In the genomic region with DNA sequence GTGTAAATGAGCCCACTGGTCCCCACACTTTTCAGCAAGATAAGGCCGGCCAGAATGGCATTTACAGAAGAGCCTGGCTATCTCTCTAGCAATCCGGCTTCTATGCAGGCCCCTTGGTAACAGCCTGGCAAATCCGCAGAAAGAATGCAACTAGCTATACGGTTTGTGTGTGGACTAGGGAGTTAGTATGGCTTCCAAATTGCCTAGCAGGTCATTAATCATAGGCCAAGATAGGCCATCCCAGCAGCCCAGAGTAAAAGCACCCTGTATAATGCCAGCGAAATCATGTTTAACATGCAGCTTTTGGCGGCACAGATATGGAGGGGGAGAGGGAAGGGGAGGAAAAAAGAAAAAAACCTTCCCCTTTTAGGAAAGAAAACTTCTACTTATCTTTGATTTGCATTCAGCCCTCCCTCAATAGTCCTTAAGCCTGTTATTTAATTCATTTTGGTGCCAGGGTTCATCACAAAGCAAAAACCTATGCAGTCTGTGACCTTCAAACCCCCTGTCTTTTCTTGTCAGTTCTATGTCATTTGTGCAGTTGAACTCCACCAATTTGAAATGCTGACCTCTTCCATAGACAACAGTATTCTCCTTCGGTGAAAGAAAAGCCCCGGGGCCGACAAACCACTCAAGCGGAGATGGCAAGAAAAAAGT, we compare ENCODE assay signal across 22 mouse cellular contexts. TPM values are rescaled to one million over a fixed set of nuclear protein-coding genes. Genes with fewer than 3 reads are reported as not detected.
DNase-seq lines count a peak whose midpoint lies in the region; ATAC-seq and TF ChIP-seq lines count a peak whose summit lies in the region.
"Had no signal": no experiment of that assay in that cellular context is flagged by ENCODE, and none has a peak within 500 bp of the region (broad histone marks: within the 10 kb centered on the region; RNA-seq: fewer than 3 reads in every experiment).

No protein-coding gene starts in this region.

- peaks cover 18% of the 10 kb centered on the region for H3K27me3 ChIP-seq in hindbrain, embryonic 10.5 days (ENCODE audit: insufficient read depth, poor library complexity, severe bottlenecking)
- H3K27me3 ChIP-seq in hindbrain, postnatal 0 days (ENCODE audit: insufficient read depth, low read length): no peaks in the 10 kb centered on the region
- H3K27me3 ChIP-seq in hindbrain, embryonic 13.5 days: no peaks in the 10 kb centered on the region
- H3K27me3 ChIP-seq in midbrain, embryonic 13.5 days: no peaks in the 10 kb centered on the region
- no peaks in the 10 kb centered on the region for H3K27me3 ChIP-seq in neural tube, embryonic 15.5 days (replicated peaks)
- H3K27me3 ChIP-seq: heart, embryonic 15.5 days; limb, embryonic 12.5 days; liver, embryonic 13.5 days; lung, embryonic 15.5 days had no signal

- WGBS in hindbrain, embryonic 10.5 days: 35% methylated on average over 10 of the region's 10 CpGs
- 25% methylated on average over 10 of the region's 10 CpGs for WGBS in hindbrain, postnatal 0 days
- 17% methylated on average over 10 of the region's 10 CpGs for WGBS in hindbrain, embryonic 13.5 days
- 20% methylated on average over 10 of the region's 10 CpGs for WGBS in midbrain, embryonic 13.5 days
- 17% methylated on average over 10 of the region's 10 CpGs for WGBS in neural tube, embryonic 15.5 days

- no peak overlapping the region for H3K4me3 ChIP-seq in hindbrain, embryonic 10.5 days
- no peak overlapping the region for H3K4me3 ChIP-seq in hindbrain, postnatal 0 days (ENCODE audit: low read length)
- H3K4me3 ChIP-seq in hindbrain, embryonic 13.5 days: no peak overlapping the region
- H3K4me3 ChIP-seq in midbrain, embryonic 13.5 days (replicated peaks): no peak overlapping the region
- no peak overlapping the region for H3K4me3 ChIP-seq in neural tube, embryonic 15.5 days (replicated peaks)
- H3K4me3 ChIP-seq: embryonic facial prominence, embryonic 13.5 days; heart, embryonic 15.5 days; limb, embryonic 12.5 days; liver, embryonic 13.5 days; lung, embryonic 15.5 days had no signal

- H3K4me1 ChIP-seq in hindbrain, embryonic 10.5 days (replicated peaks): peaks cover 49% of the 10 kb centered on the region
- H3K4me1 ChIP-seq in hindbrain, postnatal 0 days (ENCODE audit: insufficient read depth, low read length): no peaks in the 10 kb centered on the region
- 0 out of 2 replicates have a peak, but pooled peaks cover 11% of the 10 kb centered on the region for H3K4me1 ChIP-seq in hindbrain, embryonic 13.5 days (replicated peaks)
- peaks cover 21% of the 10 kb centered on the region for H3K4me1 ChIP-seq in midbrain, embryonic 13.5 days (replicated peaks)
- H3K4me1 ChIP-seq in neural tube, embryonic 15.5 days: 0 out of 2 replicates have a peak, but pooled peaks cover 5% of the 10 kb centered on the region
- H3K4me1 ChIP-seq: embryonic facial prominence, embryonic 13.5 days; heart, embryonic 15.5 days; limb, embryonic 12.5 days; liver, embryonic 13.5 days; lung, embryonic 15.5 days had no signal

- TF ChIP-seq CTCF in hindbrain, postnatal 0 days (IDR thresholded peaks at IDR 0.05; ENCODE audit: low read depth): no peak

- H3K4me2 ChIP-seq in hindbrain, postnatal 0 days (ENCODE audit: low read depth, low read length): no peak overlapping the region
- H3K4me2 ChIP-seq in hindbrain, embryonic 13.5 days: no peak overlapping the region
- H3K4me2 ChIP-seq in midbrain, embryonic 13.5 days (replicated peaks): no peak overlapping the region
- H3K4me2 ChIP-seq in neural tube, embryonic 15.5 days: no peak overlapping the region
- H3K4me2 ChIP-seq: embryonic facial prominence, embryonic 13.5 days; heart, embryonic 15.5 days; limb, embryonic 12.5 days; liver, embryonic 13.5 days; lung, embryonic 15.5 days had no signal

- H3K27ac ChIP-seq in hindbrain, embryonic 10.5 days: peak overlapping the region; percentile 72
- no peak overlapping the region for H3K27ac ChIP-seq in hindbrain, postnatal 0 days
- no peak overlapping the region for H3K27ac ChIP-seq in hindbrain, embryonic 13.5 days
- peak overlapping the region; percentile 58 for H3K27ac ChIP-seq in midbrain, embryonic 13.5 days
- H3K27ac ChIP-seq in neural tube, embryonic 15.5 days (replicated peaks): 0 out of 2 replicates have a peak overlapping the region, but pooled peaks have one; percentile 3
- H3K27ac ChIP-seq: embryonic facial prominence, embryonic 13.5 days; heart, embryonic 15.5 days; limb, embryonic 12.5 days; liver, embryonic 13.5 days; lung, embryonic 15.5 days had no signal

- no peak for DNase-seq in hindbrain, embryonic 10.5 days (ENCODE audit: low spot score)
- no peak for DNase-seq in hindbrain, postnatal 0 days (ENCODE audit: low spot score)
- DNase-seq in layer of hippocampus, adult 9-10 months (ENCODE audit: low spot score): no peak
- DNase-seq in frontal cortex, postnatal 36 days (ENCODE audit: low spot score in 2 of 2): no peak
- DNase-seq: cerebellum, adult 2 months; gastrocnemius, postnatal 10 days; heart, adult 11 months; heart, postnatal 4 days; liver, embryonic 13.5 days; lung, postnatal 4 days had no signal

- H3K36me3 ChIP-seq in hindbrain, embryonic 10.5 days: no peaks in the 10 kb centered on the region
- no peaks in the 10 kb centered on the region for H3K36me3 ChIP-seq in hindbrain, postnatal 0 days (ENCODE audit: insufficient read depth, low read length)
- H3K36me3 ChIP-seq in hindbrain, embryonic 13.5 days: no peaks in the 10 kb centered on the region
- H3K36me3 ChIP-seq in midbrain, embryonic 13.5 days: no peaks in the 10 kb centered on the region
- H3K36me3 ChIP-seq in neural tube, embryonic 15.5 days: no peaks in the 10 kb centered on the region
- H3K36me3 ChIP-seq: embryonic facial prominence, embryonic 13.5 days; heart, embryonic 15.5 days; limb, embryonic 12.5 days; liver, embryonic 13.5 days; lung, embryonic 15.5 days had no signal

- no peak overlapping the region for H3K9ac ChIP-seq in hindbrain, postnatal 0 days (replicated peaks; ENCODE audit: low read length)
- no peak overlapping the region for H3K9ac ChIP-seq in hindbrain, embryonic 13.5 days
- no peak overlapping the region for H3K9ac ChIP-seq in midbrain, embryonic 13.5 days (replicated peaks)
- no peak overlapping the region for H3K9ac ChIP-seq in neural tube, embryonic 15.5 days (replicated peaks)
- H3K9ac ChIP-seq: embryonic facial prominence, embryonic 13.5 days; heart, embryonic 15.5 days; limb, embryonic 12.5 days; liver, embryonic 13.5 days; lung, embryonic 15.5 days had no signal

- no peaks in the 10 kb centered on the region for H3K9me3 ChIP-seq in hindbrain, embryonic 10.5 days
- H3K9me3 ChIP-seq in hindbrain, postnatal 0 days (ENCODE audit: low read length): no peaks in the 10 kb centered on the region
- H3K9me3 ChIP-seq in hindbrain, embryonic 13.5 days: no peaks in the 10 kb centered on the region
- H3K9me3 ChIP-seq in midbrain, embryonic 13.5 days: no peaks in the 10 kb centered on the region
- H3K9me3 ChIP-seq in neural tube, embryonic 15.5 days (replicated peaks): no peaks in the 10 kb centered on the region
- H3K9me3 ChIP-seq: embryonic facial prominence, embryonic 13.5 days; heart, embryonic 15.5 days; limb, embryonic 12.5 days; liver, embryonic 13.5 days; lung, embryonic 15.5 days had no signal

- ATAC-seq in hindbrain, postnatal 0 days: no peak
- peak; percentile 59; the same call in 1 of the 2 replicates for ATAC-seq in hindbrain, embryonic 13.5 days (ENCODE audit: low FRiP score)
- ATAC-seq in midbrain, embryonic 13.5 days: peak; percentile 70
- ATAC-seq in neural tube, embryonic 15.5 days (ENCODE audit: low FRiP score): 0 out of 2 replicates have a peak, but pooled peaks have one; percentile 55
- ATAC-seq in CD4-positive, CD25-positive, alpha-beta regulatory T cell, adult 4 months: no peak
- ATAC-seq: intestine, embryonic 16.5 days had no signal

RNA-seq across cellular contexts. Expression of gene Ascl1, which starts 19.9 kb away (rescaled TPM):
- 15.7 and 41.5 TPM in 2 replicates for polyA plus RNA-seq in hindbrain, embryonic 10.5 days (2016; fragmentation: Nextera tagmentation; extraction: Ambion mirVana)
- 19.4 and 23.9 TPM in 2 replicates for total RNA-seq in hindbrain, postnatal 0 days (2014; rRNA removed)
- 4.6 and 4.7 TPM in 2 replicates for polyA plus RNA-seq in hindbrain, postnatal 0 days (2015; fragmentation: Nextera tagmentation; extraction: Ambion mirVana)
- 15.1 and 15.7 TPM in 2 replicates for polyA plus RNA-seq in hindbrain, embryonic 13.5 days (2015; fragmentation: Nextera tagmentation; extraction: Ambion mirVana)
- 33.3 and 53.1 TPM in 2 replicates for polyA plus RNA-seq in midbrain, embryonic 13.5 days (2015; fragmentation: Nextera tagmentation; extraction: Ambion mirVana)
- polyA plus RNA-seq in neural tube, embryonic 15.5 days (2015; fragmentation: Nextera tagmentation; extraction: Ambion mirVana): 5.2 and 7.4 TPM in 2 replicates
- polyA plus RNA-seq in CD4-positive, CD25-positive, alpha-beta regulatory T cell, adult 4 months (2017; shearing (Covaris generic)): not detected
- total RNA-seq: gastrocnemius, postnatal 10 days; heart, postnatal 4 days had no signal
- polyA plus RNA-seq: liver, embryonic 13.5 days had no signal

RNA-seq across cellular contexts. Expression of gene Pah, which starts 48.0 kb away (rescaled TPM):
- polyA plus RNA-seq in hindbrain, embryonic 10.5 days (2016; fragmentation: Nextera tagmentation; extraction: Ambion mirVana): not detected in 2 replicates
- total RNA-seq in hindbrain, postnatal 0 days (2014; rRNA removed): 0.07 and 0.37 TPM in 2 replicates
- 0.10 TPM in 2 replicates for polyA plus RNA-seq in hindbrain, postnatal 0 days (2015; fragmentation: Nextera tagmentation; extraction: Ambion mirVana)
- not detected in 2 replicates for polyA plus RNA-seq in hindbrain, embryonic 13.5 days (2015; fragmentation: Nextera tagmentation; extraction: Ambion mirVana)
- polyA plus RNA-seq in midbrain, embryonic 13.5 days (2015; fragmentation: Nextera tagmentation; extraction: Ambion mirVana): 0.18 and 0.20 TPM in 2 replicates
- 0.36 TPM in 1 of 2 replicates, not detected in the other for polyA plus RNA-seq in neural tube, embryonic 15.5 days (2015; fragmentation: Nextera tagmentation; extraction: Ambion mirVana)
- polyA plus RNA-seq in CD4-positive, CD25-positive, alpha-beta regulatory T cell, adult 4 months (2017; shearing (Covaris generic)): not detected
- total RNA-seq: layer of hippocampus, postnatal 14 days had no signal
- polyA plus RNA-seq: embryonic facial prominence, embryonic 13.5 days; heart, embryonic 15.5 days; large intestine, adult 2 months; limb, embryonic 12.5 days; small intestine, adult 2 months had no signal

Comparison
In these comparisons a context has a peak if more than half of its experiments do, and no peak if none do; other contexts are left out.
1. H3K27ac ChIP-seq: peak in hindbrain, embryonic 10.5 days (single experiment), midbrain, embryonic 13.5 days (single experiment) and neural tube, embryonic 15.5 days (single experiment); none in hindbrain, postnatal 0 days (single experiment) and hindbrain, embryonic 13.5 days (single experiment).
2. ATAC-seq: peak in hindbrain, embryonic 13.5 days (single experiment), midbrain, embryonic 13.5 days (single experiment) and neural tube, embryonic 15.5 days (single experiment); none in hindbrain, postnatal 0 days (single experiment) and CD4-positive, CD25-positive, alpha-beta regulatory T cell, adult 4 months (single experiment).